Mouse (Mus musculus) thymus, adult 18-20 months (tissue): Measurements from ENCODE around the gene Polr2e.

Source experiments
- DNase-seq, 2 experiments: peaks; one replicate each; pipeline ENCODE4 v3.0.0; 2022; ENCODE audit warnings: mixed read lengths in 2 of 2

Polr2e gene

GRCm38 (mm10) chr10:80033511-80034391 lies 5.8 kb downstream of the Polr2e start:
- DNase-seq, result no peak

- no peak for DNase-seq
Observed at GRCm38 (mm10) chr10:80032799-80033480, 6.7 kb downstream of the Polr2e start.

GRCm38 (mm10) chr10:80030736-80031135 lies 8.9 kb downstream of the Polr2e start:
- no peak for DNase-seq

- no peak for DNase-seq
Observed at GRCm38 (mm10) chr10:80030191-80030590, 9.4 kb downstream of the Polr2e start.

- DNase-seq, result no peak
Observed at GRCm38 (mm10) chr10:80028521-80028846, 11.1 kb downstream of the Polr2e start.

GRCm38 (mm10) chr10:80027681-80028520 lies 11.7 kb downstream of the Polr2e start:
- DNase-seq, result peak in 1 of 2 experiments; percentile 43

GRCm38 (mm10) chr10:80025889-80026288 lies 13.7 kb downstream of the Polr2e start:
- DNase-seq, result peak in 1 of 2 experiments; percentile 57

GRCm38 (mm10) chr10:80025463-80025862 lies 14.1 kb downstream of the Polr2e start:
- no peak for DNase-seq

DNA sequence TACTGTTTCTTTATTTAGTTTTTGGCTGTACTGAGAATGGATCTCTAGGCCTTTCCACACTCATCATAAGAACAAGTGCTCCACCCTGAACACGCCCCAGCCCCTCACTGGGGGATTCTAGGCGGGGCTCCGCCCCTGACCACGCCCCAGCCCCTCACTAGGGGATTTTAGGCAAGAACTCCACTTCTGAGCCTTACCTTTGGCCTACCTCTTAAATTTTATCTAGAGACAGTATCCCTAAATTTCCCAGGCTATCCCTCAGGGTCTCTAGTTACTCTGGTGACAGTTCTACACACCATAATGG lies 14.6 kb downstream of the Polr2e start:
- peak in 1 of 2 experiments; percentile 48 for DNase-seq

DNA sequence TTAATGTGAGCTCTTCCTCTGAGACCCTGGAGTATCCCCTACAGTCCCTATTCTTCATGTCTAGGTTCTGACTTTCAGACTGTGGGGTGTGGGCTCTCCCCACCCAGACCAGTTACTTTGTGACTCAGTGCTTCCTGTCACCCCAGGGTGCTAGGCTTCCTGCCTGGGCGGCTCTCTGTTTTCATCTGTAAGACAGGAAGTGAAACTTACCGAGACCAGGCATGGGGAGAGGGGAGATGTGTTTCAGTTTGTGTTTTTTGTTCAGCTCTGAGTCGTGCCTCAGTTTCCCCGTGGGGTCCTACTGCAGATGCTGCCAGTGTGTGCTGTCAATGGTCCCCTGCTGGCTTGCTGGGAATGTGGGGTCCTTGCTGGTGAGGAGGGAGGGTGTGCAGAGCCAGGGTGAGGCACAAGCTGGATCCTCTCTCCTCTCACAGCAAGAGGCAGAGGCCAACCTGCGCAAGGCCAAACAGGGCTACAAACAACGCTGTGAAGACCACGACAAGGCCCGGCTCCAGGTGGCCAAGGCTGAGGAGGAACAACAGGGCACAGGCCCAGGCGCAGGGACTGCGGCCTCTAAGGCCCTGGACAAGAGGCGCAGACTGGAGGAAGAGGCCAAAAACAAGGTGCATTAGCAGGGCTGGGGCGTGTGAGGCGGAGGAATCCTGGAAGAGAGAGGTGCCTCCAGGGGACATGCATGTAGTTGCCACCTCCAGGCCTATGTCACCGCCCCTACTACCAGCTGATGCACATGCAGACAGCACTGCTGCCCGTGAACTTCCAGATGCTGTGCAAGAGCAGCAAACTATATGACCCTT lies 15.2 kb downstream of the Polr2e start:
- peak; percentile 74 to 88 for DNase-seq

DNA sequence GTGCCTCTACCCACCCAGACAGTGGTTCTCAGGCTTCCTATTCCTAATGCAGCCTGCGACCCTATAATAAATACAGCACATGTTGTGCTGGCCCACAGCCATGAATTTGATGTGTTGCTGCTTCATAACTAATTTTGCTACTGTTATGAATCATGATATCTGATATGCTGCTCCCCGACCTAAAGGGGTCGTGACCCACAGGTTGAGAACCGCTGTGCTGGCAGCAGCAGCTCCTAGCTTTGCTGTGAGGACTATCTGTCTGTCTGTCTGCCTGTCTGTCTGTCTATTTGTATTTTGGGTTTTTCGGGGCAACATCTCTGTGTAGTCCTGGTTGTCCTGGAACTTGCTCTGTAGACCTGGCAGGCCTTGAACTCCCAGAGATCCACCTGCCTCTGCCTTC lies 15.8 kb downstream of the Polr2e start:
- no peak for DNase-seq

- no peak for DNase-seq
Observed at GRCm38 (mm10) chr10:80022806-80023205, 16.8 kb downstream of the Polr2e start.

GRCm38 (mm10) chr10:80022164-80022563 lies 17.4 kb downstream of the Polr2e start:
- peak in 1 of 2 experiments; percentile 64 for DNase-seq

- no peak for DNase-seq
Observed at GRCm38 (mm10) chr10:80021320-80021641, 18.3 kb downstream of the Polr2e start.

DNA sequence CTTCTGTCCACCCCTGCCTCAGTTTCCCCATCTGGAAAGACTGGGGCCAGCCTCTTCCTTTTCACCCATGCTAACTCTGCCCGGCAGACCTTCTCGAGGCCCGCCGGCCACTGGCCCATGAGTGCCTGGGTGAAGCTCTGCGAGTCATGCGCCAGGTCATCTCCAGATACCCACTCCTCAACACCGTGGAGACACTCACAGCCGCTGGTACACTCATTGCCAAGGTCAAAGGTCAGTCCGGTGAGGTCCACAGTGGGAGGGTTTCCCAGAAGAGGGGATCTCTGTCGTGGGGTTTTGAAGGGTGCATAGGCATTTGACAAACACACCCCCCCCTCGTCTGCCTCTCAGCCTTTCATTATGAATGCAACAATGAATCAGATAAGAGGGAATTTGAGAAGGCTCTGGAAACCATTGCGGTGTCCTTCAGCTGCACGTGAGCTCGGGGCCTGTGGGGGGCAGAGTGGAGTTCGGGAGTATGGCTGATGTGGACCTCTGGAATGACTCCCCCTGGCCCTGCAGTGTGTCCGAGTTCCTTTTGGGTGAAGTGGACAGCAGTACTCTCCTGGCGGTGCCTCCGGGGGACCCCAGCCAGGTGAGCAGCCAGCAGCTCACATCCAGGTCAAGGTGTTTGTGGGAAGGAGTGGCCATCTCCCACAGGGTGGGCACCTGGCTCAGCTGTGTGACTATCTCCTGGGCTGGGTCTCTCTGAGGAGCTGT lies 18.8 kb downstream of the Polr2e start:
- DNase-seq, result no peak

DNA sequence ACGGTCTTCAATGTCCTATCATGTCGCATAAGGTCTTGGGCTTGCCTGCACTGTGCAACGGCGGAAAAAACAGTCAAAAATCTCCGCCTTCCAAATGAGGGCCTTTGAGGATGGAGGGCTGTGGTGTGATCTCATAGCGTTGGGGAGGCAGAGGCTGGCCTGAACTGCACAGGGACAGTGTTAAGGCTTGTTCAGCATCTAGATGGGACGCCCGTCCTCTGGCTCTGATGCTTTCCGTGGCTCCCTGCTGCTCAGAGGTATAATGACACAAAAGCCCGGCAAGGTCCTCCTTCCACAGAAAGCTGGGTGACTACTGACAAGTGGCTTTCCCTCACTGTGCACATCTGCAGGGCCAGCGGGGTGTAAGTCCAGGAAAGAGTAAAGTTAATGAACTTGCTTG lies 19.4 kb downstream of the Polr2e start:
- DNase-seq, result no peak

DNA sequence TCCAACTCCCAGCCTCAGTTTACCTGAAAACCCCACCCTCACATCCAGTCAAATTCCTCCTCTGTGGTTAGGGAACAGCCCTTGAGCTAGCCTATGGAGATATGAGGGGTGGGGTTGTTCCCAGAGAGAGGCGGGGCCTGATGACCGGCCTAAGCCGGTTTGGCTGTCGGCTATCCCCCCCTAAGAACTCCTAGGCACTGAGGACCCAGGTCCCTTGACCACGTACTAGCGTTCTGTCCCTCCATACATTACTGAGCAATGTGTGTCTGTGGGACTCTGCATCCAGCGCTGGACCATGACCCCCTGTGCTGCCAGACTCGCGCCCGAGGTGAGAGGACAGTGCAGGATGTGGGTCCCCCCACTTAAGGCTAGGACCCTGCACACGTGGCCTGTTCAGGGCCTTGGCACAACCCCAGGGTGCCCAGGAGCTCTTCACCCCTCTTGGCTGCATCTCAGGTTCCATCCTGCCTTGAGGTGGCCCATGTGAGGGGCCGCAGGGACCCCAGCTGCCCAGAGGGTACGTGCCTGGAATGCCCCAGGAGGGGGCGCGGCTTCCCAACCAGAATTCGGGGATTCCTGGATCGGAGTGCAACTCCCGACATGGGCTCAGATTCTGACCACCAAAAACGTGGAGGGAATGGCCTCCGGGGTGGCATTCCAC lies 20.0 kb downstream of the Polr2e start:
- DNase-seq, result no peak

GRCm38 (mm10) chr10:80018739-80019297 lies 20.8 kb downstream of the Polr2e start:
- peak in 1 of 2 experiments; percentile 69 for DNase-seq

DNA sequence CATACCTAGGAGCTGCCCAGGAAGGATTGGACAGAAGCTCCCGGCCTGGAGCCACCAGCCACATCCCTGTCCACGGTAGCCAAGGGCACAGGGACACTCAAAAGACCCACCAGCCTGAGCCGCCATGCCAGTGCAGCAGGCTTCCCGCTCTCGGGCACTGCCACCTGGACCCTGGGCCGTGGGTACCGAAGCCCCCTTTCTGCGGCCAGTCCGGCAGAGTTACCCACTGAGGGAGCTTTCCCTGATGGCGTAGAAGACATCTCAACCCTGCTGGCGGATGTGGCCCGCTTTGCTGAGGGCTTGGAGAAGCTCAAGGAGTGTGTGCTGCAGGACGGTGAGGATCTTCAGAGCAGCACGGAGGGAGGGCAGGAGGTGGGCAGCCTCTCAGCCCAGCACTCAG lies 21.8 kb downstream of the Polr2e start:
- peak in 1 of 2 experiments; percentile 64 for DNase-seq

DNA sequence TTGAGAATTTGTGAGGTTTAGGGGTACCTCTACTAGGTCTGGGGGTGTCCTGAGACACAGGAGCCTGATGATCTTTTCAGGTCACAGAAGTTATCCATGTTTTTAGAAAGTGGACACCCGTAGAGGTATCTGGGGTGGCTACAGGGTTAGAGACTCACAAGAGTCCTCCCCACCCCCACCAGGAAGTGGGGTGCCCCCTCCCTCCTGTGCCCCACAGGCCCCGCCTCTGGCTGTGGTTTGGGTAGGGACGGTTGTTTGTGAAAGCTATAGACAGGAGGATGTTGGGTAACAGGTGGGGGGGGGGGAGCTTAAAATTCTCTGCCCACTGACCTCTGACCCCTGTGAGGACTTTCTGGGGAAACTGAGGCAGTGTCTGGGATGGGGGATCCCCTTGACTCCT lies 22.2 kb downstream of the Polr2e start:
- peak; percentile 95 to 97 for DNase-seq

DNA sequence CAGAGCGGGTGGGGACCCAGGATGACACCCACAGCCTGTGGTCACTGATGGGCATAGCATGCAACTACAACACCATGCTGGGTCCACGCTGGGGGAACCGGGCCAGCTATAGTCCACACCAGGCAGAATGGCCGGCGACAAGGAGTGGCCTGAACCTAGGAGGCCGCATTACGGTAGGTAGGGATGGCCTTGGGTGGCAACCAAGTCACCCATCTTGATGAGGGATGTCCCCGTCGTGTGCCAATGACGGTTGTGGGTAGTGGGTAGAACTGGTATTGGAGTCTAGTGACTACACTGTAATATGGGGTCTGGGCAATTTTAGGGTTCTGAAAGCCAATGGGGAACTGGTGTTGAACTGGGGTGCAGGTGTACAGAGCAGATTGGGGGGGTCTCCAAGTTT lies 22.7 kb downstream of the Polr2e start:
- no peak for DNase-seq
